Mouse (Mus musculus): ENCODE measurements around the gene Tns2. TPM values are rescaled to one million over a fixed set of nuclear protein-coding genes. Genes with fewer than 3 reads are reported as not detected.
A peak's percentile ranks its signal among the peaks of the same experiment; 100 is the strongest.

Gene Tns2
- polyA plus RNA-seq, 1 experiment from 2014 or later = 54.5 TPM

- WGBS = 71% methylated on average over 8 of the region's 8 CpGs
- peaks cover 53% of the 10 kb centered on the region for H3K36me3 ChIP-seq
- no peak for ATAC-seq (ENCODE audit: borderline replicate concordance, extremely low read depth, low FRiP score, low TSS enrichment)
- no peaks in the 10 kb centered on the region for H3K9me3 ChIP-seq
- H3K27ac ChIP-seq = peak overlapping the region; percentile 26
- H3K4me2 ChIP-seq = no peak overlapping the region
- no peak overlapping the region for H3K4me3 ChIP-seq
- peaks cover 48% of the 10 kb centered on the region for H3K4me1 ChIP-seq
- H3K27me3 ChIP-seq = no peaks in the 10 kb centered on the region
- no peak overlapping the region for H3K9ac ChIP-seq
Measured at GRCm38 (mm10) chr15:102097147-102097915, 2.9 kb upstream of the Tns2 start.

GRCm38 (mm10) chr15:102097991-102098555, 2.1 kb upstream of the Tns2 start:
- Histone ChIP-seq H3K27me3 (no peaks in the 10 kb centered on the region), H3K4me1 (peaks cover 56% of the 10 kb centered on the region), H3K4me2 (no peak overlapping the region), H3K9ac (no peak overlapping the region), H3K27ac (peak overlapping the region; percentile 53; the same call in 1 of the 2 replicates), H3K36me3 (peaks cover 46% of the 10 kb centered on the region), H3K9me3 (no peaks in the 10 kb centered on the region), H3K4me3 (no peak overlapping the region)
- ATAC-seq (ENCODE audit: borderline replicate concordance, extremely low read depth, low FRiP score, low TSS enrichment) = no peak
- WGBS = 25% methylated on average over 5 of the region's 5 CpGs

- Histone ChIP-seq H3K4me1 (peaks cover 66% of the 10 kb centered on the region), H3K4me3 (peak overlapping the region; percentile 54), H3K9me3 (no peaks in the 10 kb centered on the region), H3K27me3 (no peaks in the 10 kb centered on the region), H3K36me3 (peaks cover 34% of the 10 kb centered on the region), H3K9ac (0 out of 2 replicates have a peak overlapping the region, but pooled peaks have one; percentile 62), H3K4me2 (peak overlapping the region; percentile 83), H3K27ac (peak overlapping the region; percentile 98)
- no peak for ATAC-seq (ENCODE audit: borderline replicate concordance, extremely low read depth, low FRiP score, low TSS enrichment)
- WGBS = 27% methylated on average over 5 of the region's 5 CpGs
Measured at GRCm38 (mm10) chr15:102099260-102099659, 953 bp upstream of the Tns2 start.

GRCm38 (mm10) chr15:102099771-102100160, 447 bp upstream of the Tns2 start:
- H3K4me3 ChIP-seq = peak overlapping the region; percentile 54
- peak overlapping the region; percentile 98 for H3K27ac ChIP-seq
- peak overlapping the region; percentile 62 for H3K9ac ChIP-seq
- no peak for ATAC-seq (ENCODE audit: borderline replicate concordance, extremely low read depth, low FRiP score, low TSS enrichment)
- H3K4me2 ChIP-seq = peak overlapping the region; percentile 83
- H3K9me3 ChIP-seq = no peaks in the 10 kb centered on the region
- peaks cover 29% of the 10 kb centered on the region for H3K36me3 ChIP-seq
- WGBS = 15% methylated on average over 8 of the region's 8 CpGs
- H3K4me1 ChIP-seq = peaks cover 71% of the 10 kb centered on the region
- H3K27me3 ChIP-seq = no peaks in the 10 kb centered on the region

GRCm38 (mm10) chr15:102100996-102101671, 921 bp downstream of the Tns2 start:
- Histone ChIP-seq H3K4me1 (peaks cover 85% of the 10 kb centered on the region), H3K4me2 (peak overlapping the region; percentile 83), H3K4me3 (peak overlapping the region; percentile 54), H3K27me3 (no peaks in the 10 kb centered on the region), H3K9me3 (no peaks in the 10 kb centered on the region), H3K27ac (peak overlapping the region; percentile 98), H3K36me3 (peaks cover 19% of the 10 kb centered on the region), H3K9ac (peak overlapping the region; percentile 62)
- WGBS = 9% methylated on average over 10 of the region's 10 CpGs
- peak; percentile 16 for ATAC-seq (ENCODE audit: borderline replicate concordance, extremely low read depth, low FRiP score, low TSS enrichment)

- Histone ChIP-seq H3K27me3 (no peaks in the 10 kb centered on the region), H3K9ac (peak overlapping the region; percentile 62), H3K9me3 (no peaks in the 10 kb centered on the region), H3K4me1 (peaks cover 92% of the 10 kb centered on the region), H3K36me3 (peaks cover 21% of the 10 kb centered on the region), H3K4me3 (peak overlapping the region; percentile 54), H3K27ac (peak overlapping the region; percentile 98), H3K4me2 (peak overlapping the region; percentile 83)
- 7% methylated on average over 11 of the region's 11 CpGs for WGBS
- ATAC-seq (ENCODE audit: borderline replicate concordance, extremely low read depth, low FRiP score, low TSS enrichment) = peak; percentile 24
Measured at GRCm38 (mm10) chr15:102101672-102102541, 1.7 kb downstream of the Tns2 start.

- peak overlapping the region; percentile 54 for H3K4me3 ChIP-seq
- H3K4me1 ChIP-seq = peaks cover 93% of the 10 kb centered on the region
- H3K27ac ChIP-seq = peak overlapping the region; percentile 98
- H3K36me3 ChIP-seq = peaks cover 22% of the 10 kb centered on the region
- 0 out of 2 replicates have a peak, but pooled peaks have one; percentile 4 for ATAC-seq (ENCODE audit: borderline replicate concordance, extremely low read depth, low FRiP score, low TSS enrichment)
- peak overlapping the region; percentile 83 for H3K4me2 ChIP-seq
- peak overlapping the region; percentile 62 for H3K9ac ChIP-seq
- WGBS = 6% methylated on average over 6 of the region's 6 CpGs
- no peaks in the 10 kb centered on the region for H3K27me3 ChIP-seq
- H3K9me3 ChIP-seq = no peaks in the 10 kb centered on the region
Measured at GRCm38 (mm10) chr15:102102548-102103121, 2.4 kb downstream of the Tns2 start.

GRCm38 (mm10) chr15:102103371-102103946, 3.2 kb downstream of the Tns2 start:
- 3% methylated on average over 14 of the region's 14 CpGs for WGBS
- H3K4me3 ChIP-seq = peak overlapping the region; percentile 54
- H3K36me3 ChIP-seq = peaks cover 27% of the 10 kb centered on the region
- peak overlapping the region; percentile 83 for H3K4me2 ChIP-seq
- peak overlapping the region; percentile 62 for H3K9ac ChIP-seq
- ATAC-seq (ENCODE audit: borderline replicate concordance, extremely low read depth, low FRiP score, low TSS enrichment) = peak; percentile 16; the same call in 1 of the 2 replicates
- peak overlapping the region; percentile 98 for H3K27ac ChIP-seq
- H3K27me3 ChIP-seq = no peaks in the 10 kb centered on the region
- H3K4me1 ChIP-seq = peaks cover 92% of the 10 kb centered on the region
- no peaks in the 10 kb centered on the region for H3K9me3 ChIP-seq

DNA sequence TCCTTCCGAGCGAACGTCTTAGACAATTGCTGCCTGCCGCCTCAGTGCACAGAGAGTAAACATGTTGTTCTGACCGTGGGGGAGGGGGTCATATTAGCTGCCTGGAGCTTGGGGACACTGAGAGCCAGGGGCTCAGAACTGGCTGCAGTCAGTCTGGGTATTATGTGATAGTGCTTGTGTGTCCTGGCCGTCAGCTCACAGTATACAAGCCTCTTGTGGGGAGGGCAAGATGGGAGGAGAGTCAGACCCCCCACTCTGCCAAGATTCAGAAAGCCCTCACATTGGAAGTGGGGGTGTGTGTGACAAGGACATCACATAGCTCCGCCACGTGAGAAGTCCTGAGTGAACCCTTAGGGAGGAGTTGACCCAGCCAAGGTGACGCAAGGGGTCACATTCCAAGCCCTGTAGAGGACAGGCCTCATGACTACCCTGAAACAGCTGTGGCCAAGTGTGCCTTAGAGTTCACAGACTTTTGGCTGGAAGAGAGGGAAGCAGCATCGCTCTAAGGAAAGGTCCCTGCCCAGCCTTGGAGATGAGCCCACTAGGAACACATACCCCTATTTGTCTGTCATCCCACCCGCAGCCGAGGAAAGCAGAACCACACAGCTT, 3.8 kb downstream of the Tns2 start:
- H3K9ac ChIP-seq = peak overlapping the region; percentile 62
- H3K4me3 ChIP-seq = peak overlapping the region; percentile 54
- peaks cover 33% of the 10 kb centered on the region for H3K36me3 ChIP-seq
- H3K27me3 ChIP-seq = no peaks in the 10 kb centered on the region
- H3K4me2 ChIP-seq = peak overlapping the region; percentile 83
- no peaks in the 10 kb centered on the region for H3K9me3 ChIP-seq
- peaks cover 92% of the 10 kb centered on the region for H3K4me1 ChIP-seq
- WGBS = 7% methylated on average over 12 of the region's 12 CpGs
- ATAC-seq (ENCODE audit: borderline replicate concordance, extremely low read depth, low FRiP score, low TSS enrichment) = peak; percentile 56
- H3K27ac ChIP-seq = peak overlapping the region; percentile 98

- H3K4me1 ChIP-seq = peaks cover 88% of the 10 kb centered on the region
- no peak overlapping the region for H3K9ac ChIP-seq
- H3K4me3 ChIP-seq = 0 out of 2 replicates have a peak overlapping the region, but pooled peaks have one; percentile 3
- 14% methylated on average over 5 of the region's 5 CpGs for WGBS
- no peaks in the 10 kb centered on the region for H3K27me3 ChIP-seq
- peak overlapping the region; percentile 98 for H3K27ac ChIP-seq
- H3K36me3 ChIP-seq = peaks cover 46% of the 10 kb centered on the region
- peak overlapping the region; percentile 83 for H3K4me2 ChIP-seq
- ATAC-seq (ENCODE audit: borderline replicate concordance, extremely low read depth, low FRiP score, low TSS enrichment) = no peak
- no peaks in the 10 kb centered on the region for H3K9me3 ChIP-seq
Measured at GRCm38 (mm10) chr15:102105360-102105759, 5.1 kb downstream of the Tns2 start.
